Comparison of ENCODE assay signal across 19 mouse cellular contexts in genomic region chr11:63861982-63862381, GRCm38 (mm10).
DNase-seq lines count a peak whose midpoint lies in the region; ATAC-seq and TF ChIP-seq lines count a peak whose summit lies in the region.
"Had no signal": no experiment of that assay in that cellular context is flagged by ENCODE, and none has a peak within 500 bp of the region (broad histone marks: within the 10 kb centered on the region; RNA-seq: fewer than 3 reads in every experiment).

No protein-coding gene starts in this region.

- H3K9ac ChIP-seq in midbrain, embryonic 11.5 days (ENCODE audit: low read length) = no peak overlapping the region
- H3K9ac ChIP-seq in midbrain, embryonic 14.5 days (replicated peaks; ENCODE audit: low read length) = no peak overlapping the region
- H3K9ac ChIP-seq in liver, postnatal 0 days (replicated peaks) = no peak overlapping the region
- no peak overlapping the region for H3K9ac ChIP-seq in stomach, postnatal 0 days (ENCODE audit: low read length)
- H3K9ac ChIP-seq: heart, embryonic 15.5 days had no signal

- 13% methylated on average over 1 of the region's 1 CpGs for WGBS in midbrain, embryonic 11.5 days
- 18% methylated on average over 1 of the region's 1 CpGs for WGBS in midbrain, embryonic 14.5 days
- WGBS in liver, postnatal 0 days (ENCODE audit: insufficient replicate concordance) = 13% methylated on average over 1 of the region's 1 CpGs
- 44% methylated on average over 1 of the region's 1 CpGs for WGBS in stomach, postnatal 0 days

- H3K27ac ChIP-seq in midbrain, embryonic 11.5 days (ENCODE audit: low read depth, low read length) = no peak overlapping the region
- H3K27ac ChIP-seq in midbrain, embryonic 14.5 days (replicated peaks; ENCODE audit: low read depth, low read length) = no peak overlapping the region
- H3K27ac ChIP-seq in liver, postnatal 0 days (ENCODE audit: low read depth) = peak overlapping the region; percentile 96
- no peak overlapping the region for H3K27ac ChIP-seq in stomach, postnatal 0 days (replicated peaks)
- H3K27ac ChIP-seq: heart, embryonic 15.5 days; macrophage had no signal

- no peak for ATAC-seq in midbrain, embryonic 11.5 days (ENCODE audit: low FRiP score)
- ATAC-seq in midbrain, embryonic 14.5 days (ENCODE audit: low FRiP score, low TSS enrichment) = no peak
- ATAC-seq in liver, postnatal 0 days = peak; percentile 89
- ATAC-seq in stomach, postnatal 0 days (ENCODE audit: low FRiP score, low TSS enrichment) = peak; percentile 74
- ATAC-seq: CD4-positive, CD25-positive, alpha-beta regulatory T cell, adult 4 months; forebrain, embryonic 16.5 days had no signal

- H3K4me3 ChIP-seq in midbrain, embryonic 11.5 days (ENCODE audit: low read depth, low read length) = no peak overlapping the region
- no peak overlapping the region for H3K4me3 ChIP-seq in midbrain, embryonic 14.5 days (replicated peaks; ENCODE audit: low read depth, low read length)
- H3K4me3 ChIP-seq in liver, postnatal 0 days (ENCODE audit: low read depth, low read length) = no peak overlapping the region
- H3K4me3 ChIP-seq in stomach, postnatal 0 days (ENCODE audit: low read depth, low read length) = no peak overlapping the region
- H3K4me3 ChIP-seq: heart, embryonic 15.5 days had no signal

- DNase-seq in embryo, embryonic 10 days (ENCODE audit: low spot score) = peak; percentile 69
- DNase-seq in embryo, embryonic 11 days = no peak
- DNase-seq in midbrain, embryonic 11.5 days (ENCODE audit: low spot score, missing footprints) = peak; percentile 75
- DNase-seq in midbrain, embryonic 14.5 days = no peak
- DNase-seq in liver, postnatal 0 days = peak; percentile 46
- DNase-seq in stomach, postnatal 0 days (ENCODE audit: low spot score) = peak; percentile 44
- DNase-seq in gastrocnemius, adult 8-10 months (ENCODE audit: low spot score in 2 of 2) = no peak
- DNase-seq in cerebellum, postnatal 25 days = no peak
- DNase-seq: adrenal gland, postnatal 36 days; cerebellum, adult 9-11 months; kidney, adult 9 months; left cerebral cortex, postnatal 4 days; right cerebral cortex, postnatal 14 days; thymus, postnatal 4 days had no signal

- H3K4me1 ChIP-seq in midbrain, embryonic 11.5 days (ENCODE audit: control insufficient read depth, insufficient read depth, low read length) = no peaks in the 10 kb centered on the region
- H3K4me1 ChIP-seq in midbrain, embryonic 14.5 days (ENCODE audit: control insufficient read depth, insufficient read depth, low read length) = no peaks in the 10 kb centered on the region
- peaks cover 11% of the 10 kb centered on the region for H3K4me1 ChIP-seq in liver, postnatal 0 days (ENCODE audit: insufficient read depth)
- no peaks in the 10 kb centered on the region for H3K4me1 ChIP-seq in stomach, postnatal 0 days (replicated peaks; ENCODE audit: control insufficient read depth, insufficient read depth)
- H3K4me1 ChIP-seq: heart, embryonic 15.5 days had no signal

- no peaks in the 10 kb centered on the region for H3K27me3 ChIP-seq in midbrain, embryonic 11.5 days (ENCODE audit: control insufficient read depth, insufficient read depth, low read length)
- H3K27me3 ChIP-seq in midbrain, embryonic 14.5 days (ENCODE audit: control insufficient read depth, insufficient read depth, low read length) = no peaks in the 10 kb centered on the region
- no peaks in the 10 kb centered on the region for H3K27me3 ChIP-seq in liver, postnatal 0 days (ENCODE audit: insufficient read depth, low read length)
- no peaks in the 10 kb centered on the region for H3K27me3 ChIP-seq in stomach, postnatal 0 days (ENCODE audit: control insufficient read depth, insufficient read depth, low read length)
- H3K27me3 ChIP-seq: heart, embryonic 15.5 days had no signal

- no peaks in the 10 kb centered on the region for H3K36me3 ChIP-seq in midbrain, embryonic 11.5 days (ENCODE audit: control insufficient read depth, insufficient read depth, low read length)
- no peaks in the 10 kb centered on the region for H3K36me3 ChIP-seq in midbrain, embryonic 14.5 days (ENCODE audit: control insufficient read depth, insufficient read depth, low read length)
- H3K36me3 ChIP-seq in liver, postnatal 0 days (replicated peaks; ENCODE audit: insufficient read depth, low read length) = no peaks in the 10 kb centered on the region
- H3K36me3 ChIP-seq in stomach, postnatal 0 days (ENCODE audit: control insufficient read depth, insufficient read depth, low read length) = no peaks in the 10 kb centered on the region
- H3K36me3 ChIP-seq: G1E; heart, embryonic 15.5 days had no signal

- H3K4me2 ChIP-seq in midbrain, embryonic 11.5 days = no peak overlapping the region
- H3K4me2 ChIP-seq in midbrain, embryonic 14.5 days (ENCODE audit: low read length) = no peak overlapping the region
- H3K4me2 ChIP-seq in liver, postnatal 0 days (ENCODE audit: low read depth, low read length) = no peak overlapping the region
- no peak overlapping the region for H3K4me2 ChIP-seq in stomach, postnatal 0 days (replicated peaks; ENCODE audit: low read depth)
- H3K4me2 ChIP-seq: heart, embryonic 15.5 days had no signal

- TF ChIP-seq CTCF in liver, postnatal 0 days (IDR thresholded peaks at IDR 0.05; ENCODE audit: low read depth) = no peak
- TF ChIP-seq CTCF in stomach, postnatal 0 days (IDR thresholded peaks at IDR 0.05; ENCODE audit: low read depth) = no peak

- H3K9me3 ChIP-seq in midbrain, embryonic 11.5 days (ENCODE audit: control insufficient read depth, low read length) = no peaks in the 10 kb centered on the region
- H3K9me3 ChIP-seq in midbrain, embryonic 14.5 days (ENCODE audit: control insufficient read depth, low read length) = no peaks in the 10 kb centered on the region
- H3K9me3 ChIP-seq in liver, postnatal 0 days (ENCODE audit: low read length) = no peaks in the 10 kb centered on the region
- no peaks in the 10 kb centered on the region for H3K9me3 ChIP-seq in stomach, postnatal 0 days (ENCODE audit: control insufficient read depth, low read length)
- H3K9me3 ChIP-seq: G1E; heart, embryonic 15.5 days had no signal

- peak; percentile 83 for TF ChIP-seq EP300 in liver, postnatal 0 days (IDR thresholded peaks at IDR 0.05; ENCODE audit: low read depth)
- no peak for TF ChIP-seq EP300 in stomach, postnatal 0 days (optimal IDR thresholded peaks at IDR 0.05)

Comparison
In these comparisons a context has a peak if more than half of its experiments do, and no peak if none do; other contexts are left out.
1. DNase-seq: peak in embryo, embryonic 10 days (single experiment), midbrain, embryonic 11.5 days (single experiment), liver, postnatal 0 days (single experiment) and stomach, postnatal 0 days (single experiment); none in embryo, embryonic 11 days (single experiment), midbrain, embryonic 14.5 days (single experiment), gastrocnemius, adult 8-10 months (0 of 2) and cerebellum, postnatal 25 days (0 of 2).
2. ATAC-seq: peak in liver, postnatal 0 days (single experiment) and stomach, postnatal 0 days (single experiment); none in midbrain, embryonic 11.5 days (single experiment) and midbrain, embryonic 14.5 days (single experiment).